Mouse (Mus musculus) layer of hippocampus, adult 11-12 months (tissue): ENCODE data around the gene Ankmy1.

Experiments
- DNase-seq: peaks from one replicate; pipeline ENCODE4 v3.0.0; 2022; ENCODE audit warnings: low spot score

The Ankmy1 gene

DNA sequence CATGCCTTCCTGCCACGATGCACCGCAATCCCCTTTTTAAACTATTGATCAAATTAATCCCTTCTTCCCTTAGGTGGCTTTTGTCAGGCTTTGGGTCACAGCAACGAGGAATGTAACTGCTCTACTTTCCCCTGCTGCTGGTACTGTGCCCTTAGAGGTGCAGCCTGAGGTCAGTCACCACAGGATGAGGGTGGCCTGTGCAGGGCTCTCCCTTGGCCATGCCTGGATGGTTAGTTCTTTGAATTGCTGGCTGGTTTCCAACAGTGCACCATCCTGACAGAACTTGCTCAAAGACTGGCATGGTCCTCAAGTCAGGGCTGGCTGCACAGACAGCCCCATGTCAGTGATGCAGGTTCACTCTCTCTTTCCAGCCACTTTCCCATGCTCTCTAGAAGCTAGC lies 28.7 kb downstream of the Ankmy1 start:
- DNase-seq: no peak

DNA sequence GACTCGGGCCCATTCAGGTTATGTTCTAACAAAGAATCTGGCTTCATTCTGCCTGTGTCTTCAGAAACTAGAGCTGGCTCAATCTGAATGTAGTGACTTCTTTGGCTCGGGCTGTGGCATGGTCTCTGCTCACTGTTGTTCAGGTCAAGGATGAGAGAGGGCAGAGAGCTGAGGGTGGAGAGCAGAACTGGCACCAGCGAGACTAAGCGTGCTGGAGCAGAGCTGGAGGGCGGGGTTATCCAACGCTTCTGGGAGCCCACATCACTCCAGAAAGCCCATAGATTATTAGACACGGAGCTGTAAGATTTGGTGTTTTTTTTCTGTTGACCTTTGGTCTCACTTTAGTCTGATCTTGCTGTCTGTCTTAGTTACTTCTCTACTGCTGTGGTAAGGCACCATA lies 30.0 kb downstream of the Ankmy1 start:
- DNase-seq: no peak

DNA sequence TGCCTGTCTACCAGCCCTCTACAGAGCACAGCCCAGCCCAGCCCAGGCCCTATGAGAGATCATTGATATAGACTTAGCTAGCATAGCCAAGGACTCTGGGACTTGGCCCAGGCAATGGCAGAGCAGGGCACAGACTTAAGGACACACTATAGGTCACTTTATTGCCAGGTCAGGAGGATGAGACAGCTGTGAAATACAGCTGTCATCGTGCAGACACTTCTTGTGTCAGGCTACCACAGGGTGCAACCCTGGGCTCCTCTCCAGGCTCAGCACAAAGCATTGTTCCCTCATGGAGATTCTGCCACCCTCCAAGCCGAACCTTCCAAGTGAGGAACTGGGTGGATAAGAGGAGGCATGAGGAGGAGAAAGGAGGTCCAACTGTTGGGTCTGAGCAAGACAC lies 32.7 kb downstream of the Ankmy1 start:
- no peak for DNase-seq

DNA sequence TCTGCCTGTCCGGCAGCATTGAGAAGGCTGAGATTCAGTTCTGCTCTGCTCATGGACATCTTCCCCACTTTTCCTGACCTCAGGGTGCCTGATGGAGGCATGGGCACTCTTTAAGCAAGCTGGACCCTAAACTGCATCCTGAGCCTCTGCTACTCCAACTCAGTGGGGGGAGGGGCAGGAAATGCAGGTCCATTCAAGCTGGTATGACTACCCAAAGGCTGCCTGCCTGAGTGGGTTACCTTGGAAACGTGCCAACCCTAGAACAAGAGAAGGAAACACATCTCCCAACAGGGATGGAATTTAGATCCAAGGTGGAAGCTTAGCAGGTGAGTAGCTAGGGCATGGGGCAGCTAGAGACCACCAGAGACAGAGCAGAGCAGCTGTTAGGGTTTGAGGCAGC lies 36.5 kb downstream of the Ankmy1 start:
- no peak for DNase-seq

DNA sequence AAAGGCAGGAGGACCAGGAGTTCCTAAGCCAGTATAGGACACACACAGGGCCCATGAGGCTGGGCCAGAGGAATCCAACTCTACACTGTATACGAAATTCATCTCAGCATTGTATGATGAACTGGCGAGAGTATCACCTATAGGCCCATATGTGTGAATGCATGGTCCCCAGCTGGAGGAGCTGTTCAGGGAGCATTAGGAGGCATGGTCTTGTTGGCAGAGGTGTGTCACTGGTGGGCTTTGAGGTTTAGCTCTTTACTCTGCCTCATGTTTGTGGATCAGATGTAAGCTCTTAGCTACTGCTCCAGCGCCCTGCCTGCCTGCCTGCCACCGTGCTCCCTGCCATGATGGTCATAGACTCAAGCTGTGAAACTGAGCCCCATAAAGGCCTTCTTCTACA lies 39.4 kb downstream of the Ankmy1 start:
- no peak for DNase-seq

DNA sequence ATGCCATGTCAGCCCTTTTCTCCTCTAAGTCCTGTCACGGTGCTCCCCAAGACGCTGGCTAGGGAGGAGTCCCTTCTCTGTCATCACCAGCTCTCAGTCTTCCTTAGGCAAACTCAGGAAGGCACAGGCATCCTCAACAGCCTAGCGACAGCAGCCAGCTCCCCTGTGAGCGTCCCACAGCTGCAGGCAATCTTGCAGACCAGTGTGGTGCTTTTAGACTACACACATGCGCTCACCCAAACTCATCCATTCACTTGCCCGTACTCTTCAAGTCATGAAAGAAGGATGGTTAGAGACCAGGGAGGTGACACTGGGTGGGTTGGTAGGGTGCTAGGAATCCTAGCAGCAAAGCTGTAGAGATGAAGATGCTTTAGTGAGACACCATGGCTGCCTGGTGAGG lies 41.2 kb downstream of the Ankmy1 start:
- no peak for DNase-seq

DNA sequence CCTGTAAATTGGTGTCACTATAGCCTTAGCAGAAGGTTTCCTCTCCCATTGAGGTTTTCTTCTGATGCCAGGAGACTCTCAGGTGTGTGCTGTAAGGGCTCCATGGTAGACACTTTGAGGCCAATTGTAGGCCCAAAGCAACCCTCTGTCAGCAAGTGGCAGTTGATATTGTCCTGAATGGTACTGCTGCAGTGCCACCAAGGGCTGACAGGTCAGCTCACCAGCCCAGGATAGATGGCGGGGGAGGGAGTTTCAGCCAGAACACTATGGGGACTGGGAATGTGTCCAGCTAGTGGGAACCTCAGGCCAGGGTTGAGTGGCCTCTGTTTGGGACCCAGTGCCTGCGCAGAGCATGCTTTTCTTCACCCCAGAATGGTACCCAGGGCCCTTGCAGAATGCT lies 50.3 kb downstream of the Ankmy1 start:
- DNase-seq: no peak

DNA sequence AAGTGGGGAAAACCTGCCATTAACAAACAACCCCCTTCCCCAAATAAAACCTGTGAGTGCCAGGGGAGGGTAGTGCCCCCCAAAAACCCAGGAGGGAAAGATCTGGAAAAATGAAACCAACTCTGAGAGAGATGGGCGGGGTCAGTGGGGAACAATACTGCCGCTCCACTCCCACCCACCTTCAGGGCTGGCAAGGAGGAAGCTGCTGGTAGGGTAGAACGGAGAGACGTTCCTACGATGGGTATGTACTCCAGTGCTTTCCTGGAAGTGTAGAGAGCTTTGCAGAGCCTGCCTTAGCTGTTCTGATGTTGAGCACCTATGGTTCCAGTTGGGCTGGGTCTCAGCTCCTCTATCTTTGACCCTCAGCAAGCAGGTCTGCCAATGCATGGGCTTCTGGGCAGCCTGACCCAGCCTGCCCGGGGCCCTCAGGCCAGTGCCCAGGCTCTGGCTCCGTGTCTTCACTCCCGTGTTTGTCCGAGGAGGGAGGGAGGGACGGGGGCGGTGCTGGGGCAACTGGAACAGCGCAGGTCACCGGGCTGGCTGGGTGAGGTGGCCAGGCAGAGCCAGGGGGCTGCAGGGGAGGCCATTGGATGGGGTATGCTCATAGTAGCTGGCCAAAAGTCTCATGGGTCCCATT lies 52.6 kb downstream of the Ankmy1 start:
- DNase-seq: no peak

DNA sequence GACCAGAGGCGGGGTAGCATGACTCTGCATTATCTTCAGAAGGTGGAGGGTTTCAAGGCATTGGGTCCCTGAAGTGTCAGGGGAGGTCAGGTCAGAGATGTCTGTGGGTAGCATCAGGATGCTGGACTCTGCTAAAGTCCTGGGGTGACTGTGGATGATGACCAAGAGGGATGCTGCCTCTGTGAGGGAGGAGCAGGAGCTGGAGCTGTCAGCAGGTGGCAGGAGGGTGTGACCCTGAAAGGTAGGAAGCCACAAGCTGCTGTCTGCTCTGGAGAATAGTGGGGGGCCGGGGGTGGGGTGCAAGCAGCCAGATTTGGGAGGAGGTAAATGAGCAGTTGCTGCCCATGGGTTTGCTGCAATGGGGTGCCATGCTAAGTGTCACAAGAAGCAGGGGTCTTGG lies 53.2 kb downstream of the Ankmy1 start:
- no peak for DNase-seq

DNA sequence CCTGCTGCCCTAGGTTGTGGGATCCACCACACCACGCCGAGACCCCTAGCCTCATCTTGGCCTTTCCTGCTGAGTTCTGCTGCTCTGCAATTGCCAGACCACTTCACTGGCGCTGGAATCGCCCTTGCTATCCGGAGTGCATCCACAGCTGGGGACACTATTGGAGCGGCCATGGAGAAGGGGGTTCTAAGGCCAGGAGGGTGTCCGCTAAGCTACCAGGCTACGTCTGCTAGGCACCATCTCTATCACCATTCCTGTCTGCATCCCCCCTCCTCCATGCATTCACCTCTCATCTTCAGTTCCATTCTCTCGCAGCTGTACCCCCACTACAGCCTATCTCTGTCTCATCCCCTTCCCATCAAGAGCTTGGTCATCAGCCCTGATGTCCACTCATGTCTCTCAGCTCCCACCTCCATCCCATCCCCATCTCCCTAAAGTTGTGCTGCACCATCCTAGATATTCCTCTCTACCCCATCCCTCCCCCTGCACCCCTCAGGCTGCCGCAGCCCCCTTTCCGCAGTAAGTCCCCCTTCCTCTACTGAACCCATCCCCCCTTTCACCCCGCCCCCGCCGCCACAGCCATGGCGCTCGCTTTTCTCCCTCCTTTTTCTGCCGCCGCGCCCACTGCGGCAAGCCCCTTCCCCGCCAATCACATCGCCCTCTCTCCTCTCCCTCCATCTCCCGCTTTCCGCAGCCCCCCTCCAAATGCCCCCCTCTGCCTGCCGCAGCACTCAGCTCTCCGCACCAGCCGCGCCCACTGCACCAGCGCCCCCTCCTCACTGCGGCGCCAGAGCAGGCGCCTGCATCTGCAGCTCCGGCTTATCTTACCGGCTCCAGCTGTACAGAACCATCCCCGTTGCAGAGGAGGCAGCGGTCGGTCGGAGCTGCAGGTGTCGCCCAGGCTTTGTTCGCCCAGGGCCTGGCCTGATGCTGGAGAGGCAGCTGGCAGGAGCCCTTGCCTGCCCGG lies 54.5 kb downstream of the Ankmy1 start:
- DNase-seq: no peak

DNA sequence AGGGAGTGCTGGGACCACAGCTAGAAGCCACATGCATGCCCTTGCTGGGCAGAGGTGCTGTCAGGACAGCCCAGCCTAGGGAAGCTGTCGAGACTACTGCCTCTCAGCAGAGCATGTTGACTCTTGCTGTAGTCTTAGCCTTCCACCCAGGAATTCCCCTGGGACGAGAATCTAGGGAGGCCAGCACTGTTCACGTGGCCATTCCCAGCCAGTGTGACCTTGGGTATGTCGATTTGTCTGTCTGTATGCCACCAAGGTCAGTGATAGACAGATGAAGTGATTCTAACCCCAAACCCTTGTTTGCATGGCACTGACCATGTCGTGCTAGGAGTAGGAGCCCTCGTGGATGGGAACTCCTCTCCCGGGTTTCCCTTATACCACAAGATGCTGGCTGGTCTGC lies 56.8 kb downstream of the Ankmy1 start:
- DNase-seq: no peak

DNA sequence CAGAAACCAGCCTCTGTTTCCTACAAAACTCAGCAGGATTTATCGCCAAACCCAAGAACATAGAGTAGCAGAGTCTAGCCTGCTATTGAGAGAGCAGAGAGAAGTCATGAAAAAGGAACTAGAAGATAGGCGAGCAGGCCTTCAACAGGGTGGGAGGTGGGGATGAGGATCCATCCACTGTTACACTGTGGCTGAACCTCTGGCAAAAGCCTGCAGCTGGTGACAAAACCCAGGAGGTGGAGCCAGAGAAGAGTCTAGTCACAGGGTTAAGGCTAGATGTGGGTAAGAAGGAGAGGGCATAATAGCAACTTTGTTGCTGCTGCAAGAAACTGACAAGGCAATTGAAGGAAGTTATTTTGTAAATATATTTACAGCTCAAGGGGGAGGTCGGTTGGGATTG lies 61.3 kb downstream of the Ankmy1 start:
- no peak for DNase-seq

DNA sequence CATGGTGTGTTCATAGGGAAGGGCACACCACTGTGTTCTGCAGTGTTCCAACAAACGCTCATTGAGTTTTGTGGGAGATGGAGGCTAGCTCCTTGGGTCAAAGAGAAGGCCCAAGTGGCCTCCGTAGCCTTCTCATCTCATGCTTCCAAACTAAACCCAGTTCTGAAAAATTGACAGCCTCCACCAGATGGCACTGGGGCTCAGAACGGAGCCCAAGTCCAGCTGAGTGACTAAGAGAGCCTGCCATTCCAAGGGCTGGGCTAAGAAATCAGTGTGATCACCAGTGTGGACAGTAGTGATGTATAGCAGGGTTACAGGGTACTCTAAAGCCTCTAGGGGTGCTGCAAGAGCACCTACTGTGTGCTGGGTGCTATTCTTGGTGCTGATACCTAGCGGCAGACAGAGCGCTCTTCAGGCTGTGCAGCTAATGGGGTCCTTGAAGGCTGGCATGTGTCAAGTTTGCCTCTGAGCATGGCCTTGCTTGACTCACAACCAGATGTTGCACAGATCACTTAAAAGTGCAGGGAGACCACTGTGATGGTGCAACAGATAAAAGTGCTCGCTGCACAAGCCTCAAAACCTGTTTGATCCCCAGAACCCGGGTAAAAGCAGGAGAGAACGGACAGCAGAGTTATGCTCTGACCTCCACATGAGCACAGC lies 62.3 kb downstream of the Ankmy1 start:
- no peak for DNase-seq

DNA sequence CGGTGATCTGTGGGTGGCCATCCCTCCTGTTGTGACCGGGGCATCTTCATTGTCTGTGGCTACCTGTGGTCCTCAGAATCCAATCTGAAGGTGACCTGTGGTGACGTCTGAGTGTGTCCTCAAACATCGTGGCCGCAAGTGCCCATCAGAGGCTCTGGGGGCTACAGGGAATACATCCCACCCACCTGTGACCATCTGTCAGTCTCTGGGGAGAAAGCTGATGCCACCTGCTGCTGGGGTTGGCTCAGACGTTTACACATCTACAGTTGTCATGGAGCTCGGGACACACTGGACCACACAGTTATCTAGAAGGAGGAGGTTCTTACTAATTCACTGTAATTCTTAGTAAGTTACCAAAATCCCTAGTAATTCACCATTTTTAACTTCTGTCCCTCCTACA lies 63.5 kb downstream of the Ankmy1 start:
- DNase-seq: no peak

DNA sequence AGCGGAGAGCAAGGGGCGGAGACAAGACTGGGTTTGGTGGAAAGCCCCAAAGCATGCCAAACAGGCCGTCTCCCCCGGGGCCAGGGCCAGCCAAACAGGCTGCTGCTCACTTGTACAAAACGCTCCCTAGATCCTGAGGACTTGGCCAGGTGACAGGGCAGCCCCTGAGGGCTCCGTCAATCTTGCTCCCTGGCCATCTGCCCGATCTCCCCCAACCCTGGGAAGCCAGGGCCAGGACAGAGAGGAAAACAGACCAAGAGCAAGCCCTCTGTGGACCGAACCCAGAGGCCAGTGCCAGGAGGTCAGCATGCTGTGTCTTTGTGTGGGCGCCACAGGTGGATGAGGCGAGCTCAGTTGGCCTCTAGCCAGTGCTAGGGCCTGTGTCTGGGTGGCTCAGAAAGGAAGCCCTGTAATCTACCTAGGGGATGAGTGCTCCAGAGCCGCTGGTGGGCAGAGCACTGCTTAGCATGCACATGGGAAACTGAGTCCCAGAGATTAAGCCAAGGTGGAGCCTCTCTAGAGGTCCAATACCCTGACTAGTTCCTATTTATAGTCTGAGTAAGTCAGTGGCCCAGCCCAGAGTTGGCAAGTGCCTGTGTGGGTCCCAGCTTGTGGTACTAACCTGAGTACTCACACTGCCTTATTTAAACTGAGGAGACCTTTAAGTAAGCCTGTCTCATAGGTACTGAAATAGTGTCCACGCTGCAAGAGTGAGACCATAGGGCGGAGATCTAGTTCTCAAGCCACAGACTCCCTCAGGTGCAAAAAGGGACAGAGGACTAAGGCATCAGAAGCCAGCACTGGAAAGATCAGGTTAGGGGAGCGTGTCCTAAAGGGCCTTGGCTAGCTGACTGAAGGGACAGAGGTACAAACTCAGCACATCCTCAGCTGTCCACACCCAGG lies 64.5 kb downstream of the Ankmy1 start:
- no peak for DNase-seq

DNA sequence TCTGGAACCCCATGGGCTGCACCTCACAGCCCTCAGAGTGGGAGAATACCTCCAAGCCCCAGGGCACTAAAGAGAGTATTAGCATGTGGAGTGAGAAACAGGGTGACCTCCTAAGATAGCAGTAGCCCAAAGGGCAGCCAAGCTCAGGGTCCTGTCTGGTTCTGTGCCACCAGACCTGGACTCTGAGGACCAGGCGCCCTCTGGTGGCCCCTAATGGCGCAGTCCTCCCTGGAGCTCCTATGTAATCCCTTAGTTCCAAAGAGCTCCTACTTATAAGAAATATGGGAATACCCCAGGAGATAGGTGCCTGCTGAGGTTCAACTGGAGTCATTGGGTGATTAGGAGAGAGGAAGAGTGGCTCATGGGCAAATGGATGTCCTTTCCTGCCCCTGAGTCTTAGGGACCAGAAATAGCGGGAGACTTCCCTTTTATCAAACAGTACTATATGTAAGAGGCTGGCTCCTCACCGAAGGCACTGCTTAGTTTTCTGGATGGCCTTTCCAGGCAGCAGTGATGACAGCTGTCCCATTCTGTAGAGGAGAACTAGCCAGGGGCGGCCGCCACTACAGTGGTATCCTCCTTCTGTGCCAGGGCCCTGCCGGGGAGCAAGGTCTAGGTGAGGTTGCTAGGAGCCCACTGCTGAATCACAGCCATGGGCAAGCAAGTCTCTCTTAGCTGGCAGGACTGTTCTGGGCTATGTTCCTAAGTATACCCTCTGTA lies 68.6 kb downstream of the Ankmy1 start:
- peak; percentile 91 for DNase-seq

DNA sequence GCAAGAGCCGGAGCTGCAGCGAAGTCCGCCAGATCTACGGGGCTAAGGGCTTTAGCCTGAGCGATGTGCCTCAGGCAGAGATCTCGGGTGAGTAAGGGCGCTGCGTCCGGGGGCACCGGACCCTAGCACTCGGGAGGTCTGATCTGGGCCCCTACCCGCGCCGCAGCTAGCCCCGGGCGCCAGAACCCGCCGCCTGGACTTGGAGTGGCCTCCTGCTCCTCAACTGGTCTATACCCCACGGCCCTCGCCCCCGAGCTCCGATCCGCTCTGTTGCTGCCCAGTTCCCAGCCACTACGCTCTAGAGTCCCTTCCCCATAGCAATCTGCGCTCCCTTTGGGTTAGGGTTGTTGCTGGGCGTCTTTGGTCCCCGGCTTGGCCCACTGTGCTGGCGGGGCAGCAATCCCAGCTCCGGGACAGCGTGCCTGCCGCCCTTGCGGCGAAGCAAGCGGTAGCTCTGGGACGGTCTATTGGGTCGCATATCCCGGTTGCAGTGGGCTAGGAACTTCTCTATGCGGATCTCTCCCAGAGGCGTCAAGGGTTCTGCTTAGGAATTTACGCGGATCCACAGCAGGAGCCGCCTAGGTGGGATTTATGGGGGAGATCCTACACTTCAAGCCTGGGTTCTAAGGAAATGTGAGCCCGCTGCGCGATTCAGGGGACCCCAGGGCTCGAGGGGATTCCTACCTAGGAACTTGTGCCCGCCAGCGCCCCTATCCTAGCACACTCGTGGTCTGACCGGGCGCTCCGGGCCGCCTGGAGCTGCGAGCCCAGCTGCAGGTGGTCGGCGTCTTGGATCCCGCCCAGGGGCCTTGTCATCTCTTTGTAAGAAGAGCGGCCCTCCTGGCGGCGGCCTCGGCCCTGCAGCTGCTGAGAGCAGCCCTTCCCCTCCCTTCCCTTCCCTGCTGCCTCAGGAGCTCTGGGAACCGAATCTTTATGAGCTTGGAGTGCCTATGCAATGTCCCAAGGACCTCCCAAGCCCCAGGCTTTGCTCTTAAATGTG lies 70.4 kb downstream of the Ankmy1 start:
- DNase-seq: peak; percentile 41

DNA sequence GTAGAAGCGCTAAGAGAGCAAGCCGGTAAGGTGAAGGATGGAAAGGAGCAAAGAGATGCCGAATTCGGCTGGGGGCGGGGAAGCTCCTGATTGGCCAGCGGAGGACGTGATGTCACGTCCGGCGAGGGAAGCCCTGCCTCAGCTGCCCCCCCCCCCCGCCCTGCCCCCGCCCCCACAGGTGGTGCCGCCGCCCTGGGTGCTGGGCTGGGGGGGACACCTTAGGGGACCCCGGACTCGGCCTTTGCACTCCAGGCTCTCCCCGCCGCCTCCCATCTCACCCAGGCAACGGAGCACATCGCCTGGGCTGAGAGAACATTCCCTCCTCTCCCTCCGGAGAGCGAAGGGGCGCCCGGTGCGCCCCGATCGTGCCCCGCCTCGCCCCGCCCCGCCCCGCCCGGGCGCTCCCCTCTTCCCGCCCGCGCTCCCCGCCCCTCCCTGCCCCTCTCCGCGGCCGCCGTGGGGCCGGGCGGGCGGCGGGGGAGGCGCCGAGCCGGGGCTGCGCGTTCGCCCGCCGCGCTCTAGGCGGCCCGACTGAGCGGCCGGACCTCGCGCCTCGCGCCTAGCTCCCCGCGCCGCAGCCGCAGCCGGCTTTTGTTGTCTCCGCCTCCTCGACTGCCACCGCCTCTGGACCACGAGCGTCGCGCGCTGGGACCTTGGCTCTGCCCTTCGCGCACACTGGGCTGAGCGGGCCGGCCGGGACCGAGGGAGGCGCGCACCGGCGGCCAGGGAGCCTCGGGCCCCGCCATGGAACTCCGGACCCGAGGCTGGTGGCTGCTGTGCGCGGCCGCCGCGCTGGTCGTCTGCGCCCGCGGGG lies 71.3 kb downstream of the Ankmy1 start, which contains the start of gene Gpc1:
Gpc1 (plus strand) TSS at position 458 of the 814 bp plus-strand sequence.
- peak; percentile 88 for DNase-seq

DNA sequence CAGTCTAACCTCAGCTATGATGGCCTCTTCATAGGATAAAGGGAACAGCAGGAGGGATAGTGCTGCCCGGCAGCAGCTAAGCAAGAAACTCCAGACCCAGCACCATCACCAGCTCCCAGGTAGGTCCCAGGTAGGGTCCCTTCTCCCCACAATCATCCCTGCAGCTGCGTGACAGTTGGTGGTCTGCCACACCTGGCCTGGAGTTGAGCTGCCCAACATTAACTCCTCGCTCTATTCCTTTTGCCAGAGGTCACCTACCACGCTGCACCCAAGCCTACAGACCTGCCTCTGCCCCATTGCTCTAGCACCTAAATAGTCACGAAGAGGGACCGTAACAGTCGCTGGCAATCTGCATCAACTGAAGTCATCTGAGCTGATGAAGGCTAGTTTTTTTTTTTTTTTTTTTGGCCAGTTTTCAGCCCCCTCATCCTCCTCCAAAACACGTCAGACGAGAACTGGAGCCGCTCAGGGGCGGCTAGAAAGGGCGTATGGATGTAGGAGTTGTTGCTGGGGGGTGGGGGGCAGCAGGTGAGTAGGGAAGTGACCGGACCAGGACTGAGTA lies 72.0 kb downstream of the Ankmy1 start:
- DNase-seq: no peak
